Mouse (Mus musculus): ENCODE data around the gene Slc25a42. TPM values are rescaled to one million over a fixed set of nuclear protein-coding genes. Genes with fewer than 3 reads are reported as not detected.

Gene Slc25a42
- total and polyA plus RNA-seq, 3 experiments = 0.63 to 3.0 (median 2.9) TPM

GRCm38 (mm10) chr8:70215092-70215491 is 3.0 kb upstream of the Slc25a42 start:
- Histone ChIP-seq H3K9ac (ENCODE audit: insufficient read depth, low read depth) (no peak overlapping the region), H3K4me1 (ENCODE audit: control insufficient read depth in 1 of 2, insufficient read depth in 2 of 2) (peaks cover 18 to 48% of the 10 kb centered on the region in 2 experiments), H3K4me2 (ENCODE audit: insufficient read depth, low read depth, poor library complexity, severe bottlenecking) (no peak overlapping the region), H3K9me3 (replicated peaks; ENCODE audit: low read length) (no peaks in the 10 kb centered on the region), H3K27ac (ENCODE audit: insufficient read depth, low read depth) (no peak overlapping the region), H3K79me2 (replicated peaks; ENCODE audit: control insufficient read depth, extremely low read depth, insufficient read depth, poor library complexity, severe bottlenecking) (no peaks in the 10 kb centered on the region), H3K27me3 (replicated peaks) (no peaks in the 10 kb centered on the region), H3K36me3 (replicated peaks in 1 of 2; ENCODE audit: control insufficient read depth in 1 of 2, insufficient read depth in 1 of 2, low read length in 1 of 2) (peaks cover 0 to 2% of the 10 kb centered on the region in 2 experiments), H3K4me3 (replicated peaks in 1 of 3; ENCODE audit: low read depth in 2 of 3, low read length in 2 of 3, poor library complexity in 1 of 3) (no peak overlapping the region)
- DNase-seq (ENCODE audit: extremely low read depth) = no peak
- dilution Hi-C loops (cut with MboI; ENCODE audit: extremely low pct_ligation_motif_present, extremely low pct_unique_long_range_greater_than_20kb, low sequenced_read_pairs) = no loop called here
- in situ Hi-C loops (cut with MboI; ENCODE audit: low pct_ligation_motif_present, low pct_unique_long_range_greater_than_20kb, low sequenced_read_pairs) = no loop called here
- TF ChIP-seq RAD21 (IDR thresholded peaks at IDR 0.05; ENCODE audit: low read depth, low read length) (no peak), NRF1 (IDR thresholded peaks at IDR 0.05; ENCODE audit: low read depth, low read length) (no peak), USF2 (conservative IDR thresholded peaks at IDR 0.05; ENCODE audit: low read depth, low read length) (no peak), MXI1 (IDR thresholded peaks at IDR 0.05; ENCODE audit: low read depth, low read length) (no peak), BHLHE40 (IDR thresholded peaks at IDR 0.05; ENCODE audit: low read depth, low read length) (no peak), ZMIZ1 (IDR thresholded peaks at IDR 0.05; ENCODE audit: low read depth, low read length) (no peak), CHD1 (IDR thresholded peaks at IDR 0.05; ENCODE audit: low read depth, low read length) (no peak), JUND (conservative IDR thresholded peaks at IDR 0.05; ENCODE audit: low read depth, low read length) (no peak), ELF1 (IDR thresholded peaks at IDR 0.05; ENCODE audit: low read depth, low read length) (no peak), ZNF384 (IDR thresholded peaks at IDR 0.05; ENCODE audit: low read depth, low read length) (no peak), CTCF (conservative IDR thresholded peaks at IDR 0.05 in 1 of 2, IDR thresholded peaks at IDR 0.05 in 1 of 2; ENCODE audit: low read depth in 2 of 2, low read length in 2 of 2) (no peak), HCFC1 (IDR thresholded peaks at IDR 0.05; ENCODE audit: low read depth, low read length) (no peak), MYC (IDR thresholded peaks at IDR 0.05; ENCODE audit: low read depth, low read length) (no peak), TCF12 (IDR thresholded peaks at IDR 0.05; ENCODE audit: low read depth, low read length) (no peak), MAX (IDR thresholded peaks at IDR 0.05; ENCODE audit: low read length) (no peak), POLR2A (IDR thresholded peaks at IDR 0.05; ENCODE audit: low read depth, low read length) (no peak), USF1 (IDR thresholded peaks at IDR 0.05; ENCODE audit: low read depth, low read length) (no peak)

- Histone ChIP-seq H3K9ac (ENCODE audit: insufficient read depth, low read depth) (no peak overlapping the region), H3K9me3 (replicated peaks; ENCODE audit: low read length) (no peaks in the 10 kb centered on the region), H3K4me1 (ENCODE audit: control insufficient read depth in 1 of 2, insufficient read depth in 2 of 2) (peaks cover 18 to 49% of the 10 kb centered on the region in 2 experiments), H3K79me2 (replicated peaks; ENCODE audit: control insufficient read depth, extremely low read depth, insufficient read depth, poor library complexity, severe bottlenecking) (no peaks in the 10 kb centered on the region), H3K4me2 (ENCODE audit: insufficient read depth, low read depth, poor library complexity, severe bottlenecking) (no peak overlapping the region), H3K4me3 (replicated peaks in 1 of 3; ENCODE audit: low read depth in 2 of 3, low read length in 2 of 3, poor library complexity in 1 of 3) (no peak overlapping the region), H3K36me3 (replicated peaks in 1 of 2; ENCODE audit: control insufficient read depth in 1 of 2, insufficient read depth in 1 of 2, low read length in 1 of 2) (no peaks in the 10 kb centered on the region), H3K27ac (ENCODE audit: insufficient read depth, low read depth) (peak overlapping the region; percentile 19; the same call in 1 of the 2 replicates), H3K27me3 (replicated peaks) (no peaks in the 10 kb centered on the region)
- in situ Hi-C loops (cut with MboI; ENCODE audit: low pct_ligation_motif_present, low pct_unique_long_range_greater_than_20kb, low sequenced_read_pairs) = loop anchor here (5.0 kb wide), 1 partner anchor 42 kb away; the partner anchor contains the start of gene Tmem161a
- DNase-seq (ENCODE audit: extremely low read depth) = peak; percentile 28
- no peak for TF ChIP-seq ZC3H11A (IDR thresholded peaks at IDR 0.05; ENCODE audit: low read depth, low read length)
- no peak for TF ChIP-seq MAFK (IDR thresholded peaks at IDR 0.05; ENCODE audit: insufficient replicate concordance, low read length)
- no peak for TF ChIP-seq ETS1 (conservative IDR thresholded peaks at IDR 0.05; ENCODE audit: low read depth, low read length)
- TF ChIP-seq JUN (IDR thresholded peaks at IDR 0.05; ENCODE audit: insufficient read depth, low read depth, low read length) = no peak
- no peak for TF ChIP-seq CTCF (conservative IDR thresholded peaks at IDR 0.05 in 1 of 2, IDR thresholded peaks at IDR 0.05 in 1 of 2; ENCODE audit: low read depth in 2 of 2, low read length in 2 of 2)
- no peak for TF ChIP-seq SMC3 (IDR thresholded peaks at IDR 0.05; ENCODE audit: low read depth, low read length)
- no peak for TF ChIP-seq ZMIZ1 (IDR thresholded peaks at IDR 0.05; ENCODE audit: low read depth, low read length)
- no peak for TF ChIP-seq CHD2 (IDR thresholded peaks at IDR 0.05; ENCODE audit: low read length)
- TF ChIP-seq GABPA (IDR thresholded peaks at IDR 0.05; ENCODE audit: insufficient replicate concordance, low read depth, low read length) = no peak
- no peak for TF ChIP-seq RCOR1 (conservative IDR thresholded peaks at IDR 0.05; ENCODE audit: low read depth, low read length)
- no peak for TF ChIP-seq RAD21 (IDR thresholded peaks at IDR 0.05; ENCODE audit: low read depth, low read length)
- TF ChIP-seq MYC (IDR thresholded peaks at IDR 0.05; ENCODE audit: low read depth, low read length) = no peak
- no peak for TF ChIP-seq CHD1 (IDR thresholded peaks at IDR 0.05; ENCODE audit: low read depth, low read length)
- no peak for TF ChIP-seq MXI1 (IDR thresholded peaks at IDR 0.05; ENCODE audit: low read depth, low read length)
- TF ChIP-seq IRF4 (IDR thresholded peaks at IDR 0.05; ENCODE audit: low read depth, low read length) = no peak
- TF ChIP-seq ZKSCAN1 (IDR thresholded peaks at IDR 0.05; ENCODE audit: borderline replicate concordance, low read depth, low read length) = no peak
- dilution Hi-C loops (cut with MboI; ENCODE audit: extremely low pct_ligation_motif_present, extremely low pct_unique_long_range_greater_than_20kb, low sequenced_read_pairs) = no loop called here
Observed at GRCm38 (mm10) chr8:70214411-70214810, 2.3 kb upstream of the Slc25a42 start.

Measured in CH12.LX (cell line).